Mouse (Mus musculus): ENCODE results near the gene Oat. TPM values are rescaled to one million over a fixed set of nuclear protein-coding genes. Genes with fewer than 3 reads are reported as not detected.

Oat gene
- polyA plus RNA-seq (2012; rRNA removed) (148 and 169 TPM in 2 replicates), polyA plus RNA-seq (2014; fragmentation: Nextera tagmentation; extraction: Ambion mirVana) (243 and 250 TPM in 2 replicates)

- Histone ChIP-seq H3K27ac (replicated peaks; ENCODE audit: low read depth, low read length) (peak within 1 kb of the TSS; percentile 97), H3K4me2 (replicated peaks; ENCODE audit: low read depth, low read length, severe bottlenecking) (peak within 1 kb of the TSS; percentile 51), H3K36me3 (ENCODE audit: control insufficient read depth, insufficient read depth, low read length) (no peaks in the 10 kb centered on the region), H3K4me1 (ENCODE audit: control insufficient read depth, insufficient read depth, low read length) (peaks cover 27% of the 10 kb centered on the region), H3K9me3 (ENCODE audit: control insufficient read depth, low read length) (no peaks in the 10 kb centered on the region), H3K9ac (ENCODE audit: low read depth, low read length, severe bottlenecking) (peak within 1 kb of the TSS; percentile 78), H3K27me3 (ENCODE audit: control insufficient read depth, insufficient read depth, low read length) (no peaks in the 10 kb centered on the region), H3K4me3 (replicated peaks; ENCODE audit: low read length) (peak within 1 kb of the TSS; percentile 69)
- ATAC-seq (ENCODE audit: low FRiP score, low read depth) (peak; percentile 96), DNase-seq (ENCODE audit: low spot score) (peak; percentile 98)
- 1% methylated on average over 45 of the region's 49 CpGs for WGBS
- peak; percentile 94 for TF ChIP-seq POLR2A (IDR thresholded peaks at IDR 0.05; ENCODE audit: borderline replicate concordance, extremely low read depth, insufficient read depth, insufficient read length)
These were observed at the start of gene Oat for GRCm38 (mm10) chr7:132576116-132576650. TSS of gene Oat (minus strand) at chr7:132576398.

GRCm38 (mm10) chr7:132624161-132624560, 48.0 kb upstream of the Oat start:
- H3K4me3 ChIP-seq (replicated peaks; ENCODE audit: low read length) = no peak overlapping the region
- H3K36me3 ChIP-seq (ENCODE audit: control insufficient read depth, insufficient read depth, low read length) = no peaks in the 10 kb centered on the region
- no peak for DNase-seq (ENCODE audit: low spot score)
- 78% methylated on average over 10 of the region's 10 CpGs for WGBS
- no peak overlapping the region for H3K4me2 ChIP-seq (replicated peaks; ENCODE audit: low read depth, low read length, severe bottlenecking)
- no peaks in the 10 kb centered on the region for H3K4me1 ChIP-seq (ENCODE audit: control insufficient read depth, insufficient read depth, low read length)
- TF ChIP-seq POLR2A (IDR thresholded peaks at IDR 0.05; ENCODE audit: borderline replicate concordance, extremely low read depth, insufficient read depth, insufficient read length) = no peak
- ATAC-seq (ENCODE audit: low FRiP score, low read depth) = no peak
- no peaks in the 10 kb centered on the region for H3K9me3 ChIP-seq (ENCODE audit: control insufficient read depth, low read length)
- H3K27me3 ChIP-seq (ENCODE audit: control insufficient read depth, insufficient read depth, low read length) = no peaks in the 10 kb centered on the region
- H3K27ac ChIP-seq (replicated peaks; ENCODE audit: low read depth, low read length) = no peak overlapping the region
- no peak overlapping the region for H3K9ac ChIP-seq (ENCODE audit: low read depth, low read length, severe bottlenecking)

- H3K4me1 ChIP-seq (ENCODE audit: control insufficient read depth, insufficient read depth, low read length) = no peaks in the 10 kb centered on the region
- no peak for TF ChIP-seq POLR2A (IDR thresholded peaks at IDR 0.05; ENCODE audit: borderline replicate concordance, extremely low read depth, insufficient read depth, insufficient read length)
- no peaks in the 10 kb centered on the region for H3K27me3 ChIP-seq (ENCODE audit: control insufficient read depth, insufficient read depth, low read length)
- ATAC-seq (ENCODE audit: low FRiP score, low read depth) = no peak
- DNase-seq (ENCODE audit: low spot score) = no peak
- H3K9ac ChIP-seq (ENCODE audit: low read depth, low read length, severe bottlenecking) = no peak overlapping the region
- H3K4me3 ChIP-seq (replicated peaks; ENCODE audit: low read length) = no peak overlapping the region
- whole genome bisulfite sequencing = 89% methylated on average over 15 of the region's 15 CpGs
- no peaks in the 10 kb centered on the region for H3K36me3 ChIP-seq (ENCODE audit: control insufficient read depth, insufficient read depth, low read length)
- H3K9me3 ChIP-seq (ENCODE audit: control insufficient read depth, low read length) = no peaks in the 10 kb centered on the region
- H3K4me2 ChIP-seq (replicated peaks; ENCODE audit: low read depth, low read length, severe bottlenecking) = no peak overlapping the region
- no peak overlapping the region for H3K27ac ChIP-seq (replicated peaks; ENCODE audit: low read depth, low read length)
These were observed 44.0 kb upstream of the Oat start for GRCm38 (mm10) chr7:132619975-132620918.

GRCm38 (mm10) chr7:132619549-132619948, 43.4 kb upstream of the Oat start:
- H3K36me3 ChIP-seq (ENCODE audit: control insufficient read depth, insufficient read depth, low read length) = no peaks in the 10 kb centered on the region
- no peaks in the 10 kb centered on the region for H3K27me3 ChIP-seq (ENCODE audit: control insufficient read depth, insufficient read depth, low read length)
- no peaks in the 10 kb centered on the region for H3K9me3 ChIP-seq (ENCODE audit: control insufficient read depth, low read length)
- H3K4me1 ChIP-seq (ENCODE audit: control insufficient read depth, insufficient read depth, low read length) = no peaks in the 10 kb centered on the region
- DNase-seq (ENCODE audit: low spot score) (no peak), ATAC-seq (ENCODE audit: low FRiP score, low read depth) (no peak)
- H3K4me2 ChIP-seq (replicated peaks; ENCODE audit: low read depth, low read length, severe bottlenecking) = no peak overlapping the region
- WGBS = 90% methylated on average over 8 of the region's 8 CpGs
- no peak overlapping the region for H3K4me3 ChIP-seq (replicated peaks; ENCODE audit: low read length)
- H3K27ac ChIP-seq (replicated peaks; ENCODE audit: low read depth, low read length) = no peak overlapping the region
- no peak for TF ChIP-seq POLR2A (IDR thresholded peaks at IDR 0.05; ENCODE audit: borderline replicate concordance, extremely low read depth, insufficient read depth, insufficient read length)
- no peak overlapping the region for H3K9ac ChIP-seq (ENCODE audit: low read depth, low read length, severe bottlenecking)

GRCm38 (mm10) chr7:132617021-132617564, 40.9 kb upstream of the Oat start:
- no peaks in the 10 kb centered on the region for H3K27me3 ChIP-seq (ENCODE audit: control insufficient read depth, insufficient read depth, low read length)
- WGBS = 78% methylated on average over 5 of the region's 5 CpGs
- no peaks in the 10 kb centered on the region for H3K36me3 ChIP-seq (ENCODE audit: control insufficient read depth, insufficient read depth, low read length)
- ATAC-seq (ENCODE audit: low FRiP score, low read depth) (no peak), DNase-seq (ENCODE audit: low spot score) (no peak)
- no peak overlapping the region for H3K9ac ChIP-seq (ENCODE audit: low read depth, low read length, severe bottlenecking)
- H3K4me1 ChIP-seq (ENCODE audit: control insufficient read depth, insufficient read depth, low read length) = peaks cover 6% of the 10 kb centered on the region; the same call in 1 of the 2 replicates
- H3K9me3 ChIP-seq (ENCODE audit: control insufficient read depth, low read length) = no peaks in the 10 kb centered on the region
- no peak for TF ChIP-seq POLR2A (IDR thresholded peaks at IDR 0.05; ENCODE audit: borderline replicate concordance, extremely low read depth, insufficient read depth, insufficient read length)
- H3K4me3 ChIP-seq (replicated peaks; ENCODE audit: low read length) = no peak overlapping the region
- no peak overlapping the region for H3K27ac ChIP-seq (replicated peaks; ENCODE audit: low read depth, low read length)
- no peak overlapping the region for H3K4me2 ChIP-seq (replicated peaks; ENCODE audit: low read depth, low read length, severe bottlenecking)

Measured in limb, embryonic 14.5 days (tissue).